Mouse (Mus musculus) neural tube, embryonic 11.5 days (tissue): ENCODE data around the gene Ascl3. TPM values are rescaled to one million over a fixed set of nuclear protein-coding genes. Genes with fewer than 3 reads are reported as not detected.

Experiments used
- ATAC-seq: fragments of 200-750 bp; cut with Nextera tagmentation; 2 replicates; pipeline ENCODE4 v1.8.0; 2017; ENCODE audit warnings: moderate number of reproducible peaks, mild to moderate bottlenecking, moderate TSS enrichment, moderate library complexity; ENCODE audit not compliant: insufficient read depth, low FRiP score, low TSS enrichment
- DNase-seq: peaks from one replicate; pipeline ENCODE4 v3.0.0-alpha.2; 2015; ENCODE audit warnings: low spot score
- H3K27ac ChIP-seq: fragments of 300-500 bp; sonication (generic); 2 replicates; pipeline ENCODE4 v1.5.1; 2014; ENCODE audit warnings: low read depth, mild to moderate bottlenecking, low read length
- H3K27me3 ChIP-seq: fragments of 300-500 bp; sonication (generic); 2 replicates; pipeline ENCODE4 v1.6.1; 2014; ENCODE audit warnings: mild to moderate bottlenecking, low read length, mixed read lengths; ENCODE audit not compliant: control insufficient read depth, insufficient read depth
- H3K36me3 ChIP-seq: fragments of 300-500 bp; sonication (generic); 2 replicates; pipeline ENCODE4 v1.6.1; 2014; ENCODE audit warnings: mild to moderate bottlenecking, low read length, moderate library complexity, mixed read lengths; ENCODE audit not compliant: control insufficient read depth, insufficient read depth
- H3K4me1 ChIP-seq: fragments of 300-500 bp; sonication (generic); 2 replicates; pipeline ENCODE4 v1.6.1; 2014; ENCODE audit warnings: low read length, mixed read lengths; ENCODE audit not compliant: control insufficient read depth, insufficient read depth
- H3K4me2 ChIP-seq: fragments of 300-500 bp; sonication (generic); 2 replicates; pipeline ENCODE4 v1.6.1; 2014; ENCODE audit warnings: low read depth, mild to moderate bottlenecking, moderate library complexity
- H3K4me3 ChIP-seq: fragments of 300-500 bp; sonication (generic); 2 replicates; pipeline ENCODE4 v1.5.1; 2014; ENCODE audit warnings: low read depth, low read length
- H3K9ac ChIP-seq: fragments of 300-500 bp; sonication (generic); 2 replicates; pipeline ENCODE4 v1.6.1; 2014; ENCODE audit warnings: mild to moderate bottlenecking, low read length
- H3K9me3 ChIP-seq: fragments of 300-500 bp; sonication (generic); 2 replicates; pipeline ENCODE4 v1.6.1; 2016; ENCODE audit warnings: low read length; ENCODE audit not compliant: control insufficient read depth
- WGBS: fragments of 180-500 bp; shearing (Covaris S2); extraction: QIAGEN DNeasy Blood & Tissue Kit; methylation state at CpG from one replicate; pipeline ENCODE4 v1.1.7; 2014; 5-methylcytosine and 5-hydroxymethylcytosine counted together
- polyA plus RNA-seq: library from polyadenylated mRNA; unstranded; fragments of >200 nt; fragmentation: Nextera tagmentation; extraction: Ambion mirVana; gene quantifications from 2 replicates; pipeline ENCODE4 v1.2.1, GENCODE M21; 2014

Gene Ascl3
- polyA plus RNA-seq, 1 experiment from 2014 or later, result not detected

DNA sequence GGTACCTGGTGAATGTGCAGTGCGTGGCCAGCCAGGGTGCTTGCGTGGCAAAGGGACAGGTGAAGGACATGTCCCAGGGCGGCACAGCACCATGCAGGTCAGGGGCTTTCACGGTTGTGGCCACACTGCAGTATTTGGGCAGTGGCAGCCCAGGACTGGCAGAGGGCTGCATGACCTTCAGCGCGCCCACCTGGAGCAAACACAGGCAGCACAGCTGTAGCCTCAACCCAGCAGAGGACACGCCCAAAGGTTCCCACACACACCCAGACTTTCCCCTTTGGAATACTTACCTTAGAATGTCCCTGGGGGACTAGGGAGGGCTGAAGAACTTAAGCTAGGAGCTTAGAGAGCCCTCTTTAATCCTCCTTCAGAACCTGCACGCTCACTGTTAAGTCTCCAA is 8.4 kb downstream of the Ascl3 start:
- Histone ChIP-seq H3K4me1 (no peaks in the 10 kb centered on the region), H3K36me3 (no peaks in the 10 kb centered on the region), H3K27me3 (no peaks in the 10 kb centered on the region), H3K4me3 (no peak overlapping the region), H3K4me2 (no peak overlapping the region), H3K9ac (no peak overlapping the region), H3K27ac (no peak overlapping the region), H3K9me3 (no peaks in the 10 kb centered on the region)
- DNase-seq (no peak), ATAC-seq (no peak)
- WGBS, result 90% methylated on average over 8 of the region's 8 CpGs

DNA sequence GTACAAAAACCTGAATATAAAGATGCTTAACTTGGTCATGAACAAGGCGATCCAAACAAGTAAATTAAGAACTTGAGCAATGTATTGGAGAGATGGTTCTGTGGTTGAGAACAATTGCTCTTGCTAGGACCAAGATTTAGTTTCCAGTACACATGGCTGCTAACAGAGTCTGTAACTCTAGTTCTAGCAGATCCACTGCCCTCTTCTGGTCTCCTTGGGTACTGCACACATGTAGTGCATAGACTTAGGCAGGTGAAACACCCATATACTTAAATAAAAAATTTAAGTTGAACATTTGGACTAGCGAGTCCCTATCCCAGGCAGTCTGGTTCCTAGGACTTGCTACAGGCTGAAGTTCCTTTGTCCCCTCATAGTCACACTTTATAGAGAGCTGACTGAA is 8.9 kb downstream of the Ascl3 start:
- Histone ChIP-seq H3K36me3 (no peaks in the 10 kb centered on the region), H3K27ac (no peak overlapping the region), H3K4me3 (no peak overlapping the region), H3K27me3 (no peaks in the 10 kb centered on the region), H3K9ac (no peak overlapping the region), H3K4me1 (no peaks in the 10 kb centered on the region), H3K9me3 (no peaks in the 10 kb centered on the region), H3K4me2 (no peak overlapping the region)
- ATAC-seq (no peak), DNase-seq (no peak)
- whole genome bisulfite sequencing, result 89% methylated on average over 2 of the region's 2 CpGs

DNA sequence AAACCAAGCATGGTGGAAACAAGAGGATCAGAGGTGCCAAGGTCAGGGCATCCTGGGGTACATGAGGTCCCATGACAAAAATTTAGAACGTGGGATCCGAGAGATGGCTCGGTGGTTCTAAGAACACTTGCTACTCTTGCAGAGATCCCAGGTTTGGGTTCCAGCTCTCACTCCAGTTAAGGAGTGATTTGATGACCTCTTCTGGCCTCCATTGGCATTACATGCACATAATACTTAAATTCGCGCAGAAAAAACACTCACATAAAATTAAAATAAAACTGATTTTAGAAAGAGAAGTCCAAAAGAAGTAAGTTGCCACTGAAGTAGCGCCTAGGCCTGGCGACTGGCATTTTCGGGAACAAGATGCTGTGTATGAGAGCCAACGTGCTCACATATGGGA is 12.2 kb downstream of the Ascl3 start:
- no peaks in the 10 kb centered on the region for H3K4me1 ChIP-seq
- no peak overlapping the region for H3K27ac ChIP-seq
- H3K4me3 ChIP-seq, result no peak overlapping the region
- H3K9me3 ChIP-seq, result no peaks in the 10 kb centered on the region
- no peaks in the 10 kb centered on the region for H3K27me3 ChIP-seq
- 61% methylated on average over 9 of the region's 9 CpGs for WGBS
- ATAC-seq, result no peak
- no peak overlapping the region for H3K4me2 ChIP-seq
- H3K36me3 ChIP-seq, result no peaks in the 10 kb centered on the region
- H3K9ac ChIP-seq, result no peak overlapping the region
- DNase-seq, result no peak

DNA sequence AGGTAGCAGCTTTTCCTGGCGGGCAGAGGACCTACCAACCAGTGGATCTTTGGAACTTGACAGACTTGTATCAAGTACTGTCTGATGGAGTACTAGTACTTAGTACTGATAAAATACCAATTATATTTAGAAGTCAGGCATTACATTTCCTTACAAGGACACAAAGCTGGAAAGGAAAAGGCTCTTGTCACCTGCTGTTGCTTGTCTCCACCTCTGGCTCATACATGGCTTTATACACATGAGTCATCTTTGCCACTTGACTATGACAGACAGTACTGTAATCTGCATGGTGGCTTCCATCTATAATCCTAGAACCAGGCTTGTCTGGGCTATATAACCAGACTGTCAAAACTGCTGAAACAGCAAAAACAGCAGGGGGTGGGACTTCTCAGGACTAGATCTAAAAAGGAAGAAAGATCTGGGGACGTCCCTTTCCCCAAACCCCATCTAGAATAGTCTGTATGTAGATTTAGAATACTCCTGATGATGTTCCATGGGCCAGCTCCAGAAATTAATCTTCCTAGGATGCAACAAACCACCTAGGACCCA is 18.0 kb downstream of the Ascl3 start:
- DNase-seq (no peak), ATAC-seq (no peak)
- H3K9ac ChIP-seq, result no peak overlapping the region
- H3K36me3 ChIP-seq, result no peaks in the 10 kb centered on the region; the same call in 1 of the 2 replicates
- no peak overlapping the region for H3K27ac ChIP-seq
- H3K4me3 ChIP-seq, result no peak overlapping the region
- H3K27me3 ChIP-seq, result no peaks in the 10 kb centered on the region
- no peaks in the 10 kb centered on the region for H3K4me1 ChIP-seq
- no peak overlapping the region for H3K4me2 ChIP-seq
- no peaks in the 10 kb centered on the region for H3K9me3 ChIP-seq
- WGBS, result 87% methylated on average over 2 of the region's 2 CpGs

DNA sequence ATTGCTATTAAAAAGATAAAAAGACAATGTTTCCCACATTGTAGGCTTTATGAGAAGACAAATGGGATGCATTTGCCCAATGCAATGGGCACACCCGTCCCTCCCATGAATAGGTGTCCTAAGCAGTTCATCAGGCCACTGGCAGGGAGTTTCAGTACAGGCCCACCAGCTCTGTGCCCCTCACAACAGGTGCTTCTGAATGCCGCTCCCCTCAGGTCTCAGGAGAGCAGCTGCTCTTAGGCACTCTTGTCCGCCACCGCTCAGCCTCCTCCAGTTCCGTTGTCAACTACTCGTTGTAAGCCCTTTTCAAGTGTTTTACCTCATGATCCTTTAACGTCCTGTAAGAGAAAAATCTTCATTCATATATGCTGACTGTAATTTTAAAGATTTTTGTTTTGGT is 19.3 kb downstream of the Ascl3 start:
- H3K4me3 ChIP-seq, result no peak overlapping the region
- H3K27ac ChIP-seq, result no peak overlapping the region
- H3K36me3 ChIP-seq, result no peaks in the 10 kb centered on the region; the same call in 1 of the 2 replicates
- H3K9ac ChIP-seq, result no peak overlapping the region
- H3K4me2 ChIP-seq, result no peak overlapping the region
- H3K9me3 ChIP-seq, result no peaks in the 10 kb centered on the region
- no peak for ATAC-seq
- H3K4me1 ChIP-seq, result no peaks in the 10 kb centered on the region
- no peak for DNase-seq
- 78% methylated on average over 7 of the region's 7 CpGs for WGBS
- H3K27me3 ChIP-seq, result no peaks in the 10 kb centered on the region

DNA sequence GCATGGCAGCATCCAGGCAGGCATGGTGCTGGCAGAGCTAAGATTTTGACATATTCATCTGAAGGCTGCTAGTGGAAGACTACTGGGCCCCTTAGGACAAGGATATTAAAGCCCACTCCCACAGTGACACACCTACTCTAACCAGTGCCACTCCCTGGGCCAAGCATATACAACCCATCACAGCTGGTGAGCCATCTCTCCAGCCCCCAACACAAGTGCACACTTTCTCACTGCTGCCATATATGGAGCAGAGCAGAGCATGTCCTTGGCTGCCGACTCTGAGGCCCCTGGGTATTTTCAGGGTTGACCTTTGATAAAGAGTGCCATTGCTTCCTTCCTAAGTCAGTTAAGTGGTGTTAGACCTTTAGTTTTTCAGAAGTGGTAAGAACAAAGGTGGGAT is 21.5 kb downstream of the Ascl3 start:
- no peaks in the 10 kb centered on the region; the same call in 1 of the 2 replicates for H3K36me3 ChIP-seq
- H3K9me3 ChIP-seq, result no peaks in the 10 kb centered on the region
- DNase-seq (no peak), ATAC-seq (no peak)
- H3K27me3 ChIP-seq, result no peaks in the 10 kb centered on the region
- WGBS, result 87% methylated on average over 1 of the region's 1 CpGs
- no peak overlapping the region for H3K4me3 ChIP-seq
- no peak overlapping the region for H3K4me2 ChIP-seq
- H3K9ac ChIP-seq, result no peak overlapping the region
- H3K4me1 ChIP-seq, result no peaks in the 10 kb centered on the region
- H3K27ac ChIP-seq, result no peak overlapping the region

DNA sequence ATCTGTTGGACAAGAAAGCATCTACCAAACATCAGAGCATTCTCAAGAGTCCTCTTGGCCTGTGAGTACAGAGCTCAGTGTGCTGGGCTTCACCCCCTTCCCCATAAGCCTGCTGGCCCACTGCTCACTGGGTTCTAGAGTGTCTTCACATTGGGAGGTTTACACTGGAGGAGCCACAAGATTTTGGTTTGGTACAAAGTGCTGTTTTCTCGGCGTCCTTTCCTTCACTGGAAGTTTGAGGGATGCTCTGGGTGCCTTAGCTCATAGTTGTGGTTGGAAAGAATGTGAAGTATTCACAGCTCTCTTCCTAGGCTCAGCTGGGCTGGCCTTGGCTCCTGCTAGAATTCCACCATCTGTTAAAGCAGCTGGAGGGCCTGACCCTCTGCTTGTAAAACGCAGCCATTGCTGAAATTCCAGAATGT is 22.6 kb downstream of the Ascl3 start:
- WGBS, result 74% methylated on average over 3 of the region's 3 CpGs

DNA sequence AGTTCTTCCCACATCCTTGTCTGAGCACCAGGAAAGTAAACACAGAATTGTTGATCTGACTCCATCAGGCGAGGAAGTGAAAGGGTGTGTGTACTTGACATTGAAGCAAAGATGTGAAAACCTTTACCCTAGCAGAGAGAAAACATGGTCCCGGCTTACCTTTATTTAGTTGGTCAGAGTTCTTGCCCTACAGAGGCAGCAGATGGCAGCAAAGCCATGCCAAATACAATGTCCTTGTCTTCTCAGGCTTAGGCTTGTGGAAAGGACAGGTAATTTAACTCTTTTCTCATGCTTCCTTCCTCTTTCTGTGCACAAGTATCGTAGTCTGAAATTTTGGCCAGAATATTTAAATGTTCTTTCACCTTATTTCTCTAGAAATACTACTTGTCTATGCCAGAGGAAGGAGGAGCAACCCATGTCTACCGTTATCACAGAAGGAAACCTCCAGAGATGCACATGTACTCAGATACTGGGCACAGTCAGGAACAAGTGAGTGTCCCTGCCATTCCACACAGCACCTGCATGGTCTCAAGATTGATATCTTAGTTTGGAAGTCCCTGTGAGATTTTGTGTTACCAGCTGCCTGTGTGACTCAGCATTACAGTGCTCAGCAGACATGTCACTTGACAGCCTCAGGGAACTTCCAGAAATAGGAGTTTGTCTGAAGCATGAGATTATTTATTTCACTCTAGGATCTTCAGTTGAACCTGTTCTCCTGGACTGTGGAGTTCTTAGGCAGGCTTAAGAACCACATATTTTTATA is 24.3 kb downstream of the Ascl3 start:
- Histone ChIP-seq H3K27me3 (no peaks in the 10 kb centered on the region), H3K4me1 (no peaks in the 10 kb centered on the region), H3K9me3 (no peaks in the 10 kb centered on the region), H3K4me2 (no peak overlapping the region), H3K27ac (no peak overlapping the region), H3K36me3 (no peaks in the 10 kb centered on the region; the same call in 1 of the 2 replicates), H3K4me3 (no peak overlapping the region), H3K9ac (no peak overlapping the region)
- peak; percentile 42 for DNase-seq
- 60% methylated on average over 4 of the region's 4 CpGs for WGBS
- ATAC-seq, result no peak

More for the DNA sequence above, 22.6 kb downstream of the Ascl3 start:
- Histone ChIP-seq H3K4me1 (no peaks in the 10 kb centered on the region), H3K27me3 (no peaks in the 10 kb centered on the region), H3K9ac (no peak overlapping the region), H3K27ac (no peak overlapping the region), H3K4me3 (no peak overlapping the region), H3K9me3 (no peaks in the 10 kb centered on the region), H3K36me3 (no peaks in the 10 kb centered on the region; the same call in 1 of the 2 replicates), H3K4me2 (no peak overlapping the region)
- ATAC-seq (no peak), DNase-seq (no peak)

DNA sequence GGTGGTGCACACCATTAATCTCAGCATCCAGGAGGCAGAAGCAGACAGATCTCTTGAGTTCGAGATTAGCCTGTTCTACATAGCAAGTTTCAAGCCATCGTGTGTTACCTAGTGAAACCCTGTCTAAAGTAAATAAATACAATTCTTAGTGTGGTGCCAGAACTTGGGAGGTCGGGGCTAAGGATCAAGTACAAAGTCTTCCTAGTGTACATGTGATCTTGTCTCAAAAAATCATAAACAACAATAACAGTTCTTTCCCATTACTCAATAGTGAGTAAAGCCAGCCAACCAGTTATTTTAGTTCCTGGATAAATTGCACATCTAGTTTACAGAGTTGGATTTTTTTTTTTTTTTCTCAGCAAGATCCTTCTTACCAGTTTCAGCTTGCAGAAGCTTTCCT is 27.1 kb downstream of the Ascl3 start:
- H3K4me3 ChIP-seq, result peak overlapping the region; percentile 64
- H3K9ac ChIP-seq, result no peak overlapping the region; the same call in 1 of the 2 replicates
- WGBS, result 66% methylated on average over 3 of the region's 3 CpGs
- no peaks in the 10 kb centered on the region for H3K9me3 ChIP-seq
- H3K36me3 ChIP-seq, result no peaks in the 10 kb centered on the region
- H3K4me1 ChIP-seq, result no peaks in the 10 kb centered on the region
- H3K27ac ChIP-seq, result no peak overlapping the region
- no peaks in the 10 kb centered on the region for H3K27me3 ChIP-seq
- peak overlapping the region; percentile 84 for H3K4me2 ChIP-seq
- DNase-seq (no peak), ATAC-seq (no peak)
